Mouse (Mus musculus) myocyte (in vitro differentiated cells): ENCODE results near the gene Gm21188. TPM values are rescaled to one million over a fixed set of nuclear protein-coding genes. Genes with fewer than 3 reads are reported as not detected.
"Not testable (repeated sequence)": the region's sequence is repeated elsewhere in the genome, so short reads cannot be mapped to it uniquely, and the experiment has no call there.

Source experiments
- H3K27me3 ChIP-seq: one replicate; pipeline ENCODE4 v1.6.1; 2011; ENCODE audit not compliant: control insufficient read depth, insufficient read depth, insufficient read length
- H3K36me3 ChIP-seq: one replicate; pipeline ENCODE4 v1.6.1; 2011; ENCODE audit not compliant: control insufficient read depth, insufficient read depth
- H3K4me2 ChIP-seq: one replicate; pipeline ENCODE4 v1.6.1; 2011; ENCODE audit warnings: low read depth, control low read depth
- H3K4me3 ChIP-seq: one replicate; pipeline ENCODE4 v1.5.1; 2011; ENCODE audit warnings: mild to moderate bottlenecking, control low read depth, moderate library complexity
- H3K79me2 ChIP-seq: one replicate; pipeline ENCODE4 v1.6.1; 2011; ENCODE audit not compliant: control insufficient read depth, insufficient read depth
- H3ac ChIP-seq: one replicate; pipeline ENCODE4 v1.6.1; 2011; ENCODE audit not compliant: control insufficient read depth, insufficient read length
- polyA plus RNA-seq: library from polyadenylated mRNA; unstranded; fragments of >200 nt; fragmentation: generic; extraction: Trizol; gene quantifications from one replicate; pipeline ENCODE4 v1.2.1, GENCODE M21; 2012; ENCODE audit warnings: missing spikeins

The Gm21188 gene
- polyA plus RNA-seq, 1 experiment: not detected

DNA sequence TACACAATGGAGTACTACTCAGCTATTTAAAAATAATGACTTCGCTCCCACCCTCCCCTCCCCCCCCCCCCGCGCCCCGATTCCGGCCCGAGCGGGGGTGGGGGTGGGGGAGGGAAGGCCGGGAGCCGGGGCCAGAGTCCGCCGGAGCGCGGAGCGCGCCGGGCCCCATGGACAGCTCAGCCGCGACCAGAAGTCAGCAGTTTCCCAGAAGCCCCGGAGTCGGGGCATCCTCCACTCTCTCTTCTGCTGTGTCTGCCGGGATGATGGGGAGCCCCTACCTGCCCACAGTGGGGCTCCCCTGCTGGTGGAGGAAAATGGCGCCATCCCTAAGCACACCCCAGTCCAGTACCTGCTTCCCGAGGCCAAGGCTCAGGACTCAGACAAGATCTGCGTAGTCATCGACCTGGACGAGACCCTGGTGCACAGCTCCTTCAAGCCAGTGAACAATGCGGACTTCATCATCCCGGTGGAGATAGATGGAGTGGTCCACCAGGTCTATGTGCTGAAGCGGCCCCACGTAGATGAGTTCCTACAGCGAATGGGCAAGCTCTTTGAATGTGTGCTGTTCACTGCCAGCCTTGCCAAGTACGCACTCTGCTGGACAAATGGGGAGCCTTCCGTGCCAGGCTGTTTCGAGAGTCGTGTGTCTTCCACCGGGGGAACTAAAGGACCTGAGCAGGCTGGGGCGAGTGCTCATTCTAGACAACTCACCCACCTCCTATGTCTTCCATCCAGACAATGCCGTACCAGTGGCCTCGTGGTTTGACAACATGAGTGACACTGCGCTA is 5.4 kb downstream of the Gm21188 start:
- H3K4me3 ChIP-seq, H3K36me3 ChIP-seq, H3K79me2 ChIP-seq, H3ac ChIP-seq, H3K27me3 ChIP-seq, H3K4me2 ChIP-seq: not testable (repeated sequence)

DNA sequence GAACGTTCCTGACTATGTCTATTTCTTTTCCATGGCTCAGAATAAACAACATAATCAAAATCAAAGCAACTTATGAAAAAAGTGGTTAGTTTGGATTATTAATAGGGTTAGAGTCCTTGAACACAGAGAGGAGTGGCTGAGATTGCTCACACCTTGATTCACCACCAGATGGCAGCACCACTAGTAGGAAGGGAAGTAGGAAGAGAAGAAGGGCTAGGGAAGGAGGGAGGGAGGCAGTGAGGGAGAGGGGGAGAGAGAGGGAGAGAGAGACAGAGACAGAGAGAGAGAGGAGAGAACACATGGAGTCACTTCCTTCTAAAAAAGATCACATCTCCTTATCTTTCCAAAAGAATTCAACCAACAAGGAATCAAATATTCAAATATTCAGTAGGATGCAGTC is 10.8 kb downstream of the Gm21188 start:
- not testable (repeated sequence) for H3K4me3 ChIP-seq, H3ac ChIP-seq, H3K27me3 ChIP-seq, H3K79me2 ChIP-seq, H3K36me3 ChIP-seq, H3K4me2 ChIP-seq

DNA sequence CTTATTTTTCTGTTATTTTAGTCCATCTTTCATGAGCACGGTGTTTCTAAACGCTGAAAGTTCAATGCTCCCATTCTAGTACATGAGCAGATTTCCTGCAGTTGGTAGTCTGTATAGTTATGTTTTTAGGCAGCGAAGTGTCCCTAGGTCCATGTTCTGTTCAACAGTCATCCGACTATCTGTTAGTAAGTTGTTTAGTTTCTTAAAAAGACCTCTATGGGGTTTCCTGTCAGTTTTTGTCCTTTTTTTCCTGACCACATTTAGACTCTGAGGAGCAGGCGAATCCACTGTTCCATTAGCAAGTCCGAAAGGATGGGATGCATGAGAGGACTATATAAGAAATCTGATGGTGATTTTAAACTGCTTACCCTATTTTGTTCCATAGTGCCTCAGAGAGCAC is 14.1 kb downstream of the Gm21188 start:
- not testable (repeated sequence) for H3K4me2 ChIP-seq, H3K27me3 ChIP-seq, H3ac ChIP-seq, H3K79me2 ChIP-seq, H3K4me3 ChIP-seq, H3K36me3 ChIP-seq

DNA sequence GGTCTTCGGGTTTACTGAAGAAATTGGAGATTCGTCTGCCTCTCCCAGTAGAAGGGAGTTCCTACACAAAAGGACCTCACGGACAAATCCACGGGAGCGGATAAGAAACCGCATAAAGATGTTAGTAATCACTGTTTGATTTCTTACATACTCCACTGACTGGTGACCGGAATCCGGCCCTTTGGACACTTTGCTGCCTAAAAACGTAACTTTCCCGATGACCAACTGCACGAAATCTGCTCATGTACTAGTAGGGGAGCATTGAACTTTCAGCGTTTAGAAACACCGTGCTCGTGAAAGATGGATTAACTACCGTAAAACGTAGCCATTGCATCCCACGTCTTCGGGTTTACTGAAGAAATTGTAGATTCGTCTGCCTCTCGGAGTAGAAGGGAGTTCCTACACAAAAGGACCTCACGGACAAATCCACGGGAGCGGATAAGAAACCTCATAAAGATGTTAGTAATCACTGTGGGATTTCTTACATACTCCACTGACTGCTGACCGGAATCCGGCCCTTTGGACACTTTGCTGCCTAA is 15.3 kb downstream of the Gm21188 start:
- not testable (repeated sequence) for H3K4me3 ChIP-seq, H3K36me3 ChIP-seq, H3K27me3 ChIP-seq, H3K79me2 ChIP-seq, H3K4me2 ChIP-seq, H3ac ChIP-seq

DNA sequence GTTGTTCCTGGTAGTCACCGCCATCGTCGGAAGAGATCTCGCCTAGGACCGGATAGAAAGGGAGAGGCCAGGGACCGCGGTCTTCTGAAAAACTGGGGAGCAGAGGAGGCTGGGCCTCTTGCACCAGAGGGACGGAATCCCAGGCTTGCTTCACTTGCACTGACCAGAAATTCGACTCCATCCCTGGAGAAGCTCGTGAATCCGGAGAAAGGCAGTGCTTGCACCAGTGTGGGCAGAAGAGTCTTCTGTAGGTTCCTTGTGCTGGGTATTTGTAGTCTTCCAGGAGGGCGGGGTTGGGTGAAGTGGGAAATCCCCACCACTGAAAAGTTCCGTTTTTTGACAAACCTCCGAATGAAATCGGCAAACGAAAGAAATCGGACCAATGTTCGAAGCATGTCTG is 16.8 kb downstream of the Gm21188 start:
- H3K27me3 ChIP-seq, H3K4me3 ChIP-seq, H3K36me3 ChIP-seq, H3ac ChIP-seq, H3K79me2 ChIP-seq, H3K4me2 ChIP-seq: not testable (repeated sequence)

DNA sequence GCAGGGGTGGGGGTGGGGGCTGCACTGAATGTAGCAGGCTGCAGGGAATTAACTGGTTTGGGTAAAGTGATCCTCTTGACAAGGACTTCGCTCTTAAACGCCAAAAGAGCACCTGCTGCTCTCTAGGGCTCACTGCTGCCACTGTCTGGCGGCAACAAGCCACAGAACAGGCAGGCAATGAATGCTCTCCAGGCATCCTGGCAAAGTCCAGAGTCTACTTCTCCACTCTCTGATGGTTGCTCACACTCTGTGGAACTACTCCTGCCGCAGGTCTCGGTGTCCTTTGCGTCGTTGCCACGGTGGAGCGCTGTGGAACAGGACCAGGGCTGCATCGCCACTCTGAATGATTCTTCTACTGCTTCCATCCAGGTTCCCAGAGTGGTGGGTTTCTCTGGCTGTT is 17.4 kb downstream of the Gm21188 start:
- not testable (repeated sequence) for H3K27me3 ChIP-seq, H3K4me3 ChIP-seq, H3ac ChIP-seq, H3K4me2 ChIP-seq, H3K36me3 ChIP-seq, H3K79me2 ChIP-seq

DNA sequence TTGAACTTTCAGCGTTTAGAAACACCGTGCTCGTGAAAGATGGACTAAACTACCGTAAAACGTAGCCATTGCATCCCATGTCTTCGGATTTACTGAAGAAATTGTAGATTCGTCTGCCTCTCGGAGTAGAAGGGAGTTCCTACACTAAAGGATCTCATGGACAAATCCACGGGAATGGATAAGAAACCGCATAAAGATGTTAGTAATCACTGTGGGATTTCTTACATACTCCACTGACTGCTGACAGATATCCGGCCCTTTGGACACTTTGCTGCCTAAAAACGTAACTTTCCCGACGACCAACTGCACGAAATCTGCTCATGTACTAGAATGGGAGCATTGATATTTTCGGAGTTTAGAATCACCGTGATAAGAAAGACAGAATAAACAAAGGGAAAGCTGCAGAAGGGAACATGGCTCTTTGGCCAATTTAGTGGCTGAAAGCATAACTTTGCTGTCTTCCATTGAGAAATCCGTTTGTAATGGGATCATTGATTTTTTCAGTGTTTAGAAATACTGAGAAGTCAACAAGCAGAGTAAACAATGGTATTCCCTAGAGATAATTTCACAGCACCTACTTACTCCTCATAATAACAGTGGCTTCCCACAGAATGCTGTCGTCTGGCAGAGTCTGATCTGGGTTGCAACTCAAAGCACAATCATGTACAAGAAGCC is 18.3 kb downstream of the Gm21188 start:
- not testable (repeated sequence) for H3K36me3 ChIP-seq, H3K4me3 ChIP-seq, H3K4me2 ChIP-seq, H3ac ChIP-seq, H3K27me3 ChIP-seq, H3K79me2 ChIP-seq

DNA sequence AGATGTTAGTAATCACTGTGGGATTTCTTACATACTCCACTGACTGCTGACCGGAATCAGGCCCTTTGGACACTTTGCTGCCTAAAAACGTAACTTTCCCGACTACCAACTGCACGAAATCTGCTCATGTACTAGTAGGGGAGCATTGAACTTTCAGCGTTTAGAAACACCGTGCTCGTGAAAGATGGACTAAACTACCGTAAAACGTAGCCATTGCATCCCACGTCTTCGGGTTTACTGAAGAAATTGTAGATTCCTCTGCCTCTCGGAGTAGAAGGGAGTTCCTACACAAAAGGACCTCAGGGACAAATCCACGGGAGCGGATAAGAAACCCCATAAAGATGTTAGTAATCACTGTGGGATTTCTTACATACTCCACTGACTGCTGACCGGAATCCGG is 20.3 kb downstream of the Gm21188 start:
- not testable (repeated sequence) for H3K4me2 ChIP-seq, H3K36me3 ChIP-seq, H3K27me3 ChIP-seq, H3K4me3 ChIP-seq, H3K79me2 ChIP-seq, H3ac ChIP-seq

DNA sequence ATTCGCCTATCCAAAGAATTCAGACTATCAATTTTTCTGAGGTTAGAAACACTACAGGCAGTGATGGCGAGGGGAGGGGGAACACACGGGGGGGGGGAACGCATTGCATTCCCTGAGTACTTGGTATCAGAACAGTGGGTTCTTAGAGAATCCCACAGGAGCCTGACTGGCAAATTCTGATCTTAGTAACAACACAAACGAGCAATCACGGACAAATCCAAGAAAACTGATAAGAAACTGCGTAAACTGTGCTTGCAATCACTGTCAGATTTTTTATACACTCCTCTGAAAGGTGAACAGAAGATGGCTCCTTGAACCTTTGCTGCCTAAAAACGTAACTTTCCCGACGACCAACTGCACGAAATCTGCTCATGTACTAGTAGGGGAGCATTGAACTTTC is 24.6 kb downstream of the Gm21188 start:
- H3K4me3 ChIP-seq, H3K27me3 ChIP-seq, H3ac ChIP-seq, H3K79me2 ChIP-seq, H3K4me2 ChIP-seq, H3K36me3 ChIP-seq: not testable (repeated sequence)

DNA sequence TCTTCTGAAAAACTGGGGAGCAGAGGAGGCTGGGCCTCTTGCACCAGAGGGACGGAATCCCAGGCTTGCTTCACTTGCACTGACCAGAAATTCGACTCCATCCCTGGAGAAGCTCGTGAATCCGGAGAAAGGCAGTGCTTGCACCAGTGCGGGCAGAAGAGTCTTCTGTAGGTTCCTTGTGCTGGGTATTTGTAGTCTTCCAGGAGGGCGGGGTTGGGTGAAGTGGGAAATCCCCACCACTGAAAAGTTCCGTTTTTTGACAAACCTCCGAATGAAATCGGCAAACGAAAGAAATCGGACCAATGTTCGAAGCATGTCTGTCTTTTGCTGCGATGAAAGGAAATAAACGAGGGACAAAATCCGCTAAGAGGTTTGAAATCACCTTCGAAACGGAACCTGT is 25.1 kb downstream of the Gm21188 start, which contains the start of gene Gm36079:
Gm36079 (minus strand) TSS at position 101 of the 400 bp plus-strand sequence.
- H3K79me2 ChIP-seq, H3K27me3 ChIP-seq, H3ac ChIP-seq, H3K36me3 ChIP-seq, H3K4me3 ChIP-seq, H3K4me2 ChIP-seq: not testable (repeated sequence)

DNA sequence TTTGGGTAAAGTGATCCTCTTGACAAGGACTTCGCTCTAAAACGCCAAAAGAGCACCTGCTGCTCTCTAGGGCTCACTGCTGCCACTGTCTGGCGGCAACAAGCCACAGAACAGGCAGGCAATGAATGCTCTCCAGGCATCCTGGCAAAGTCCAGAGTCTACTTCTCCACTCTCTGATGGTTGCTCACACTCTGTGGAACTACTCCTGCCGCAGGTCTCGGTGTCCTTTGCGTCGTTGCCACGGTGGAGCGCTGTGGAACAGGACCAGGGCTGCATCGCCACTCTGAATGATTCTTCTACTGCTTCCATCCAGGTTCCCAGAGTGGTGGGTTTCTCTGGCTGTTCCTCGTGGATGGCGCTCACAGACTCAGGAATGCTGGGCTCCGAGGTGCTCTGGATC is 25.6 kb downstream of the Gm21188 start:
- H3K27me3 ChIP-seq, H3ac ChIP-seq: not testable (repeated sequence)

DNA sequence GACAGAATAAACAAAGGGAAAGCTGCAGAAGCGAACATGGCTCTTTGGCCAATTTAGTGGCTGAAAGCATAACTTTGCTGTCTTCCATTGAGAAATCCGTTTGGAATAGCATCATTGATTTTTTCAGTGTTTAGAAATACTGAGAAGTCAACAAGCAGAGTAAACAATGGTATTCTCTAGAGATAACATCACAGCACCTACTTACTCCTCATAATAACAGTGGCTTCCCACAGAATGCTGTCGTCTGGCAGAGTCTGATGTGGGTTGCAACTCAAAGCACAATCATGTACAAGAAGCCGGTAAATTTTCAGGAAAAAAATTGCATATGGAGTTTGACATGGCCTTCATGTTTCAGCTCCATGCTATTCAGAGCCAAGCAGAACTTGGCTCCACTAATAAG is 26.4 kb downstream of the Gm21188 start:
- H3K27me3 ChIP-seq, H3K4me2 ChIP-seq, H3ac ChIP-seq, H3K4me3 ChIP-seq, H3K36me3 ChIP-seq, H3K79me2 ChIP-seq: not testable (repeated sequence)

More for the DNA sequence above, 25.6 kb downstream of the Gm21188 start:
- H3K4me3 ChIP-seq, H3K4me2 ChIP-seq, H3K36me3 ChIP-seq, H3K79me2 ChIP-seq: not testable (repeated sequence)

DNA sequence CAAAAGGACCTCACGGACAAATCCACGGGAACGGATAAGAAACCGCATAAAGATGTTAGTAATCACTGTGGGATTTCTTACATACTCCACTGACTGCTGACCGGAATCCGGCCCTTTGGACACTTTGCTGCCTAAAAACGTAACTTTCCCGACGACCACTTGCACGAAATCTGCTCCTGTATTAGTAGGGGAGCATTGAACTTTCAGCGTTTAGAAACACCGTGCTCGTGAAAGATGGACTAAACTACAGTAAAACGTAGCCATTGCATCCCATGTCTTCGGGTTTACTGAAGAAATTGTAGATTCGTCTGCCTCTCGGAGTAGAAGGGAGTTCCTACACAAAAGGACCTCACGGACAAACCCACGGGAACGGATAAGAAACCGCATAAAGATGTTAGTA is 27.0 kb downstream of the Gm21188 start:
- H3K4me3 ChIP-seq: not testable (repeated sequence)

More for the DNA sequence above, 27.0 kb downstream of the Gm21188 start:
- not testable (repeated sequence) for H3K4me2 ChIP-seq, H3K27me3 ChIP-seq, H3K79me2 ChIP-seq, H3K36me3 ChIP-seq, H3ac ChIP-seq
